Mouse (Mus musculus): ENCODE measurements at regions not wholly inside any gene's neighbourhood (a gene's known extent, or its start where the extent isn't known, plus 50 kb on each side); places are given as distances from the start of the nearest gene placed in this dataset.

GRCm38 (mm10) chr7:77882605-77883354 lies 855.0 kb downstream of the Ntrk3 start:
- TF ChIP-seq CTCF (conservative IDR thresholded peaks at IDR 0.05; ENCODE audit: low read length): no peak
- TF ChIP-seq POU5F1 (IDR thresholded peaks at IDR 0.05; ENCODE audit: borderline replicate concordance, low read length): no peak
- TF ChIP-seq NANOG (IDR thresholded peaks at IDR 0.05; ENCODE audit: borderline replicate concordance, low read length): no peak

All from E14TG2a.4 (cell line).